Mouse (Mus musculus) heart, embryonic 11.5 days (tissue): ENCODE measurements around the gene Msi2. TPM values are rescaled to one million over a fixed set of nuclear protein-coding genes. Genes with fewer than 3 reads are reported as not detected.
A peak's percentile ranks its signal among the peaks of the same experiment; 100 is the strongest.

Source experiments
- ATAC-seq: fragments of 200-750 bp; cut with Nextera tagmentation; replicated peaks from 2 replicates; pipeline ENCODE4 v1.8.0; 2017; ENCODE audit warnings: moderate library complexity; ENCODE audit not compliant: insufficient number of reproducible peaks, low FRiP score, low TSS enrichment
- H3K27ac ChIP-seq: fragments of 300-500 bp; sonication (generic); 2 replicates; pipeline ENCODE4 v1.5.1; 2014; ENCODE audit warnings: mild to moderate bottlenecking, low read depth, low read length
- H3K27me3 ChIP-seq: fragments of 300-500 bp; sonication (generic); 2 replicates; pipeline ENCODE4 v1.6.1; 2014; ENCODE audit warnings: mild to moderate bottlenecking, low read length, mixed read lengths; ENCODE audit not compliant: control insufficient read depth, insufficient read depth
- H3K36me3 ChIP-seq: fragments of 300-500 bp; sonication (generic); 2 replicates; pipeline ENCODE4 v1.6.1; 2014; ENCODE audit warnings: mild to moderate bottlenecking, low read length, moderate library complexity, mixed read lengths; ENCODE audit not compliant: control insufficient read depth, insufficient read depth
- H3K4me1 ChIP-seq: fragments of 300-500 bp; sonication (generic); 2 replicates; pipeline ENCODE4 v1.6.1; 2014; ENCODE audit warnings: low read length; ENCODE audit not compliant: control insufficient read depth, insufficient read depth
- H3K4me2 ChIP-seq: fragments of 300-500 bp; sonication (generic); 2 replicates; pipeline ENCODE4 v1.6.1; 2014; ENCODE audit warnings: mild to moderate bottlenecking, moderate library complexity
- H3K4me3 ChIP-seq: fragments of 300-500 bp; sonication (generic); 2 replicates; pipeline ENCODE4 v1.5.1; 2014; ENCODE audit warnings: low read depth, low read length
- H3K9ac ChIP-seq: fragments of 300-500 bp; sonication (generic); 2 replicates; pipeline ENCODE4 v1.6.1; 2014; ENCODE audit warnings: mild to moderate bottlenecking, low read depth, low read length, moderate library complexity
- H3K9me3 ChIP-seq: fragments of 300-500 bp; sonication (generic); replicated peaks from 2 replicates; pipeline ENCODE4 v1.6.1; 2016; ENCODE audit warnings: low read length; ENCODE audit not compliant: control insufficient read depth
- WGBS: fragments of 180-500 bp; shearing (Covaris S2); extraction: QIAGEN DNeasy Blood & Tissue Kit; methylation state at CpG from one replicate; pipeline ENCODE4 v1.1.7; 2014; ENCODE audit not compliant: insufficient replicate concordance; 5-methylcytosine and 5-hydroxymethylcytosine counted together
- polyA plus RNA-seq: library from polyadenylated mRNA; unstranded; fragments of >200 nt; fragmentation: Nextera tagmentation; extraction: Ambion mirVana; gene quantifications from 2 replicates; pipeline ENCODE4 v1.2.1, GENCODE M21; 2014

Gene Msi2
- polyA plus RNA-seq, 1 experiment from 2014 or later: 18.4 TPM

DNA sequence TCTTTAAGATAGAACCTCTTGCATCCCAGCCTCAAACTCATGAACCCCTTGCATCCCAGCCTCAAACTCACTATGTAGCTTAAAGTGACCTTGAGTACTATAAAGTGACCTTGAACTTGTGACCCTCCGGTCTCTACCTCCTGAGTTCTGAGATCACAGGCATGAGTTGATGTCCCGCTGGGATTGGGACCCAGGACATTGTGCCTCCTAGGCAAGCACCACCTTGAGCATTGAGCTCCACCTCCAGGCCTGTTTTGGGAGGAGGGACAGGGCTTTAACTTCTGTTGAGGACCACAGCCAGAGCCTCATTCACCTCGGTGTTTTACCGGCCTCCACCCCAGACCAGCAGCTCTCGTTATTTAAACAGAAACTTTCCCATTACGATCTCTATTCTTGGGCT is 93.7 kb downstream of the Msi2 start:
- no peak overlapping the region for H3K27ac ChIP-seq
- no peaks in the 10 kb centered on the region for H3K36me3 ChIP-seq
- H3K4me3 ChIP-seq: no peak overlapping the region
- no peaks in the 10 kb centered on the region for H3K27me3 ChIP-seq
- H3K9ac ChIP-seq: no peak overlapping the region
- 77% methylated on average over 6 of the region's 6 CpGs for WGBS
- ATAC-seq: no peak
- peaks cover 86% of the 10 kb centered on the region for H3K4me1 ChIP-seq
- no peak overlapping the region for H3K4me2 ChIP-seq
- no peaks in the 10 kb centered on the region for H3K9me3 ChIP-seq

DNA sequence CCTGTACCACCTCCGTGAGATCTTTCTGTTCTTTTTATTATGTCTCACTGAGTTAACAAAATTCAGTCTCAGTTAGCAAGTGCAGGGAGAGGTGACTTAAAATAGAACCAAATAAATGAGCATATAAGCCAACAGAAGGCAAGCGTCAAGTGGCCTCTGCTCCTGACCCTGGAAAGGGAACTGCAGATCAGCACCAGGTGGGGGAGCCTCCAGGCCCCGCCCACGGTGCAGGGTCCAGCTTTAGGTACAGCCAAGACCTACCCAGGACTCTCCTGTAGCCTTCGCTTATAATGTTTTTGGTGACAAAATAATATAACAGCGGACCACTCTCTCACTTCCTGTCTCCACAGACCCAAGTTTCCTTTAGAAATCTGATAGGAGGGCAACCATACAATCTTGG is 94.6 kb downstream of the Msi2 start:
- 63% methylated on average over 6 of the region's 6 CpGs for WGBS
- no peak overlapping the region for H3K4me3 ChIP-seq
- no peak overlapping the region for H3K9ac ChIP-seq
- ATAC-seq: no peak
- no peak overlapping the region; the same call in 1 of the 2 replicates for H3K27ac ChIP-seq
- H3K4me1 ChIP-seq: peaks cover 86% of the 10 kb centered on the region
- H3K36me3 ChIP-seq: no peaks in the 10 kb centered on the region
- no peak overlapping the region for H3K4me2 ChIP-seq
- no peaks in the 10 kb centered on the region for H3K9me3 ChIP-seq
- no peaks in the 10 kb centered on the region for H3K27me3 ChIP-seq

DNA sequence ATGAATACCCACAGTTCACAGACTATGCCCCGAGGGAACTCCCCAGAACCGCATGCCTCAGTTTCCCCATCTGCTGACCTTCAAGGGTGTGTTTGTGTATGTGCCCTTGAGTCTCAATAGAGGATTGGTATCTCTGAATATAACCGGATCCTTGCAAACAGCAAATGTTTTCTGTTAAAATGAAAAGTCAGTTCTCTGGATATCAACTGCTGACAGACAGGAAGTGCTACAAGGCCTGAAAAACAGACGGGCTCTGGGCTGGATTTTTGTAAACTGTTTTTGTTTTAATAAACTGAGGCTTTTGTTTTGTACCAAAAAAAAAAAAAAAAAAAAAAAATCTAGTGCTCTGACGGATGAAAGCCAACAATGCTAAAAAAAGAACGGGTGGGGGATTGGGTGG is 95.8 kb downstream of the Msi2 start:
- Histone ChIP-seq H3K9ac (peak overlapping the region; percentile 36; the same call in 1 of the 2 replicates), H3K27ac (peak overlapping the region; percentile 66)
- WGBS: 38% methylated on average over 6 of the region's 6 CpGs

DNA sequence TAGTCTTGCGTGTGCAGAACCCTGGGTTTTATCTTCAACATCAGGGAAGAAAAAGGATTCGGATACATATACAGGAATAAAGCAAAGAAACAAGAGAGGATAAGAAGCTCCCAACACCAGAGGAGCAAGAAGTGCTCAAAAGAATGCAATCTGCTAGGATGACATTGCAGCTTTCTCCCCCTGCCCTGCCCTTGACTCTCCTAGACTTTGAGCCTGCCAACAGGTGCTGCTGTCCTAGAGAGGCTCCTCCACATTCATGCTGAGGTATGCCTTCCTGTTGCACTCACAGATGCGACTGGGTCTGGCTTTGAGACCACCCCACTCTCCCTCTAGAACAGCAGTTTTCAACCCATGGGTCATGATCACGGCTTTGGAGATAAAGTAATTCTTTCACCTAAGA is 96.5 kb downstream of the Msi2 start:
- peaks cover 79% of the 10 kb centered on the region for H3K4me1 ChIP-seq
- no peak overlapping the region for H3K9ac ChIP-seq
- no peak overlapping the region for H3K4me3 ChIP-seq
- ATAC-seq: no peak
- no peaks in the 10 kb centered on the region for H3K9me3 ChIP-seq
- no peak overlapping the region for H3K4me2 ChIP-seq
- no peaks in the 10 kb centered on the region for H3K27me3 ChIP-seq
- WGBS: 57% methylated on average over 4 of the region's 4 CpGs
- peak overlapping the region; percentile 64 for H3K27ac ChIP-seq
- no peaks in the 10 kb centered on the region for H3K36me3 ChIP-seq

More for the DNA sequence above, 95.8 kb downstream of the Msi2 start:
- Histone ChIP-seq H3K4me2 (no peak overlapping the region), H3K4me3 (no peak overlapping the region), H3K4me1 (peaks cover 84% of the 10 kb centered on the region), H3K9me3 (no peaks in the 10 kb centered on the region), H3K27me3 (no peaks in the 10 kb centered on the region), H3K36me3 (no peaks in the 10 kb centered on the region)
- no peak for ATAC-seq

DNA sequence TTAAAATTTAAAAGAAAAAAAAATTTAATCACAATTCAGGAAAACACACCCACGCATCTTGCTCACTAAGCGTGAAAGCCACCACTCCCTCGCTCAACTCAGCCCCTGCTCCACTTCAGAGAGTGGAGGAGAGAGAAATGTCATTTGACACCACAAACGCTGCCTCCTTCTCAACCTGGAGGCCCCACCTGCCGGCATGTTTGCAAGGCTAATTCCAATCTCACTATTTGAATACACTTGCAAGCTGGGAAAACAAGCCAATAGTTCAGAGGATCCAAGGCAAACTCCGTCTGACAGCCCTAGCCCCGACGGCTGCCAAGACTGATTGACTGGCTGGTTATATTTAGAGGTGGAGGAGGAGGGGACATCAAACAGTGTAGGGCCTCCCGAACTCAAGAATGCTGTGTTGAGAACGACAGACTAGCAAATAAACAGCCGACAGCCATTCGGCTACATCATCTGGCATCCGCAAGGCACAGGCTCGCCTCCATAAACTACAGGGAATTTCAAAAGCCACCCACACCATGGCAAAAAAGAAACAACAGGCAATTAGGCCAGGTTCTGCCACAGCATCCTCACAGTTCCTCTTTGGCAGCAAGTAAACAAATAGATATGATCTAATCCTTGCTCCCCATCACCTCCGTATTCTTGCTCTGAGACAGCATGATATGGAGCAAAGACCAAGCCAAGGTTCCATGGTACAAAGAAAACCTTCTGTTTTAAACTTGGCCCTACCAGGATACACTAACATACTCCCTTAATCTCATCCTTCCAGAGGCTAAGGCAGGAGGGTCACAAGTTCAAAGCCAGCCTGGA is 97.9 kb downstream of the Msi2 start:
- no peak overlapping the region for H3K4me3 ChIP-seq
- peaks cover 69% of the 10 kb centered on the region for H3K4me1 ChIP-seq
- WGBS: 13% methylated on average over 15 of the region's 15 CpGs
- H3K27ac ChIP-seq: peak overlapping the region; percentile 67
- H3K9me3 ChIP-seq: no peaks in the 10 kb centered on the region
- peak overlapping the region; percentile 42 for H3K4me2 ChIP-seq
- no peaks in the 10 kb centered on the region for H3K27me3 ChIP-seq
- no peaks in the 10 kb centered on the region for H3K36me3 ChIP-seq
- H3K9ac ChIP-seq: no peak overlapping the region
- no peak for ATAC-seq

DNA sequence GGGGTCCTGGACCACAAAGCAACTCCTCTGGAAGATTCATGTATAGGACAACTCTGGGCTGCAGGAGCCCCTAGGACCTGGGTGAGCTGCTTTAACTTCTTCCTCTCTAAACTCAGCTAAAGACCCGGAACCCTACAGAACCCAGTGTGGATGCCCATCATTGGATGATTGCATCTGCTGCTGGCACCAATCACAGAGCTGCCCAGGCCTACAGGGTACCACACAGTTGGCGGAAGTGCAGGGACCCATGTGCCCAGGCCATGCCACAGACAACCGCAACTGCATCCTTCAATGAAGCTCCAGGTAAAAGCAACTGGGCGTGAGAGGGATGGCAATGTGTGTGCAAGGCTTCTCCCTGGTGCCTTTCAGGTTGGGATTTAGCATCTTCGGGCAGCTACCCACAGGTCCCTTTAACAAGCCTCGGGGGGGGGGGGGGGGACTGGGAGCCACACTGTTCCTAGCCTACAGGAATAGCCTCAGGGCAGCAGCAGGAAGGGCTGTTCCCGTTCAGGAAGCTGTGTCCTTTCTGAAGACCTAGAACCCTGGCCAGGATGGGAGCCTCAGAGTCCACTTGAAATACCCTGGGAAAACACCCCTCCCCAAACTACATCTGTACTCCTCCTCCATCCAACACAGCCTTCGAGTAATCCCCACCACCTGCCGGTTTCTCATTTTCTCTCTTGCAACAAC is 98.7 kb downstream of the Msi2 start:
- no peak overlapping the region for H3K4me3 ChIP-seq
- WGBS: 54% methylated on average over 9 of the region's 9 CpGs
- H3K27me3 ChIP-seq: no peaks in the 10 kb centered on the region
- no peak overlapping the region for H3K9ac ChIP-seq
- H3K4me1 ChIP-seq: peaks cover 71% of the 10 kb centered on the region
- H3K27ac ChIP-seq: peak overlapping the region; percentile 67
- H3K36me3 ChIP-seq: no peaks in the 10 kb centered on the region
- peak overlapping the region; percentile 42 for H3K4me2 ChIP-seq
- no peaks in the 10 kb centered on the region for H3K9me3 ChIP-seq
- no peak for ATAC-seq

DNA sequence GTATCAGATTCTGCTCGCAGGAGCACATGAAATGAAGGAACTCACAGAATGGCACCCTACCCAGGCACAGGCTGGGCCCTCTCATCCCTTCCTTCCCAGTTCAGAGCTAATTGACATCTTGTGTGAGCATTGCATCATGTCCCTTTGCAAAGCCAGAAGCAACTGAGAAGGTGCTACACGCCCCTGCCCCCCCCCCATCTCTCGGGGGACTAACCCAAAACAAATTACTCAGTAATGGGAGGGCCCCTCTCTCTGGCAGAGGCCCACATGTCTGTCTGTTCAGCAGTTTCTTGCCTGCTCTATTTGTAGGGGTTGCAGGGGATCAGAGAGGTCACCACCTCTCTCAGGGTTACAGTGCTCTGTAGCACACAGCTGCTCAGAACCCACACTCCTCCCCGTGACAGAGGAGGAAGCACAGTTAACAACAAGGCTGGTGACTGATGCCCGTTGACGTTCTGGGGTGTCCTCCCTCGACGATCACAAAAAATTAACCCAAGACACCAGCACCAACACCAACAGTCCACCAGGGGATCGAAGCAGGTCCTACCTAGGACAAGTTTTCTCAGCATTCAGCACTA is 99.5 kb downstream of the Msi2 start:
- WGBS: 43% methylated on average over 9 of the region's 9 CpGs
- ATAC-seq: no peak
- Histone ChIP-seq H3K9ac (no peak overlapping the region), H3K36me3 (no peaks in the 10 kb centered on the region), H3K9me3 (no peaks in the 10 kb centered on the region), H3K4me3 (no peak overlapping the region), H3K4me1 (peaks cover 73% of the 10 kb centered on the region), H3K27me3 (no peaks in the 10 kb centered on the region), H3K27ac (peak overlapping the region; percentile 58; the same call in 1 of the 2 replicates), H3K4me2 (no peak overlapping the region)

DNA sequence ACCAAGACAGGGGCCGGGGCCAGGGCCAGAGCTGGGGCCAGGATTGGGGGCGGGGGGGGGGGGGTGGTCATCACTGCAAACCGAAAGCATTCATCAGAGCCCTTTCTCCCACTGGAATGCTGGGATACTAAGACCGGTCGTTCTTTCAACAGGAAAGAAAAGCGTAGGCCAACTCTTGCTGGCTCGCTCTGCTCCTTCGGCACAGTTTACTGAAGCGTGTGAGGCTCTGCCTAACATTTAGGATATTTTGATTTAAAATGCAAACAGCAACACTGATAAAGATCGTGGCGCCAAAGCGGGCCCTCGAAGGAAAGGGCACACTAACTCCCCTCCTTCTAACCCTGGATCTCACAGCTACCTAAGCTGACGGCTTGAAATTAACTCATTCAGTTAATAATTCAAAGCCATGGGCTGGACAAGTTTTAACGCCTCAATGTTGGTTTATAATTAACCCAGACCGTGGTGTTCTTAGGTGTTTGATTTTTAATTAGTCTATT is 100.3 kb downstream of the Msi2 start:
- 77% methylated on average over 16 of the region's 16 CpGs for WGBS
- Histone ChIP-seq H3K36me3 (no peaks in the 10 kb centered on the region), H3K4me1 (peaks cover 69% of the 10 kb centered on the region), H3K27me3 (no peaks in the 10 kb centered on the region), H3K9ac (no peak overlapping the region), H3K9me3 (no peaks in the 10 kb centered on the region), H3K4me2 (no peak overlapping the region), H3K27ac (no peak overlapping the region), H3K4me3 (no peak overlapping the region)
- ATAC-seq: no peak
